Mouse (Mus musculus) ES-Bruce4 (cell line): Measurements from ENCODE around the gene Chst10. TPM values are rescaled to one million over a fixed set of nuclear protein-coding genes. Genes with fewer than 3 reads are reported as not detected.

ENCODE experiments used
- H3K27ac ChIP-seq: 2 replicates; pipeline ENCODE4 v1.5.1; 2012; ENCODE audit warnings: low read length, inconsistent platforms; ENCODE audit not compliant: insufficient read depth
- H3K27me3 ChIP-seq: 2 replicates; pipeline ENCODE4 v1.6.1; 2012; ENCODE audit warnings: mild to moderate bottlenecking, low read length, inconsistent platforms; ENCODE audit not compliant: control insufficient read depth, poor library complexity, insufficient read depth, severe bottlenecking
- H3K36me3 ChIP-seq: 2 replicates; pipeline ENCODE4 v1.6.1; 2012; ENCODE audit warnings: inconsistent platforms, mild to moderate bottlenecking, low read length, moderate library complexity; ENCODE audit not compliant: control insufficient read depth, poor library complexity, insufficient read depth, severe bottlenecking
- H3K4me1 ChIP-seq: one replicate; pipeline ENCODE4 v1.8.1; 2011; ENCODE audit warnings: low read length; ENCODE audit not compliant: control insufficient read depth, insufficient read depth
- H3K4me3 ChIP-seq: 2 replicates; pipeline ENCODE4 v1.5.1; 2011; ENCODE audit warnings: low read depth, mild to moderate bottlenecking, low read length
- H3K9ac ChIP-seq: 2 replicates; pipeline ENCODE4 v1.6.1; 2012; ENCODE audit warnings: low read depth, mild to moderate bottlenecking, inconsistent platforms; ENCODE audit not compliant: poor library complexity, severe bottlenecking
- H3K9me3 ChIP-seq: replicated peaks from 2 replicates; pipeline ENCODE4 v1.6.1; 2012; ENCODE audit warnings: mild to moderate bottlenecking, low read length, inconsistent platforms; ENCODE audit not compliant: control insufficient read depth, poor library complexity, insufficient read depth, severe bottlenecking
- CTCF ChIP-seq: IDR thresholded peaks from one replicate; pipeline ENCODE4 v1.8.1; 2011; ENCODE audit warnings: low read depth, low read length
- EP300 ChIP-seq: IDR thresholded peaks from 2 replicates; pipeline ENCODE4 v1.6.1; 2011; ENCODE audit warnings: low read depth, low read length; ENCODE audit not compliant: insufficient read depth
- POLR2A ChIP-seq: IDR thresholded peaks from one replicate; pipeline ENCODE4 v1.8.1; 2011; ENCODE audit warnings: low read length; ENCODE audit not compliant: insufficient read depth
- polyA plus RNA-seq: library from polyadenylated mRNA; stranded (reverse); fragments of >200 nt; gene quantifications from 2 replicates; pipeline ENCODE4 v1.2.4, GENCODE M21; 2011; ENCODE audit warnings: low read depth; ENCODE audit not compliant: missing spikeins, insufficient read depth, insufficient read length

Chst10 gene
- polyA plus RNA-seq, 1 experiment, result 8.5 TPM

- no peak overlapping the region for H3K27ac ChIP-seq
- H3K36me3 ChIP-seq, result no peaks in the 10 kb centered on the region
- H3K9me3 ChIP-seq, result no peaks in the 10 kb centered on the region
- no peak overlapping the region for H3K9ac ChIP-seq
- no peak for TF ChIP-seq POLR2A
- peak; percentile 78 for TF ChIP-seq CTCF
- no peaks in the 10 kb centered on the region for H3K4me1 ChIP-seq
- H3K27me3 ChIP-seq, result no peaks in the 10 kb centered on the region
- H3K4me3 ChIP-seq, result no peak overlapping the region
These were observed 35.7 kb downstream of the Chst10 start for GRCm38 (mm10) chr1:38862213-38862612.

GRCm38 (mm10) chr1:38860867-38861524 is 37.0 kb downstream of the Chst10 start:
- no peak for TF ChIP-seq CTCF
- no peak for TF ChIP-seq EP300
- TF ChIP-seq POLR2A, result no peak

GRCm38 (mm10) chr1:38860207-38860606 is 37.8 kb downstream of the Chst10 start:
- Histone ChIP-seq H3K36me3 (no peaks in the 10 kb centered on the region), H3K9me3 (no peaks in the 10 kb centered on the region), H3K27me3 (no peaks in the 10 kb centered on the region), H3K9ac (no peak overlapping the region), H3K4me3 (no peak overlapping the region), H3K27ac (no peak overlapping the region), H3K4me1 (no peaks in the 10 kb centered on the region)
- TF ChIP-seq CTCF (no peak), POLR2A (no peak), EP300 (no peak)

More at GRCm38 (mm10) chr1:38860867-38861524, 37.0 kb downstream of the Chst10 start:
- no peak overlapping the region for H3K9ac ChIP-seq
- H3K4me3 ChIP-seq, result no peak overlapping the region
- no peaks in the 10 kb centered on the region for H3K36me3 ChIP-seq
- H3K27me3 ChIP-seq, result no peaks in the 10 kb centered on the region
- H3K27ac ChIP-seq, result no peak overlapping the region
- no peaks in the 10 kb centered on the region for H3K4me1 ChIP-seq
- no peaks in the 10 kb centered on the region for H3K9me3 ChIP-seq

GRCm38 (mm10) chr1:38856196-38856595 is 41.8 kb downstream of the Chst10 start:
- Histone ChIP-seq H3K36me3 (no peaks in the 10 kb centered on the region), H3K4me1 (no peaks in the 10 kb centered on the region), H3K9ac (no peak overlapping the region), H3K27me3 (no peaks in the 10 kb centered on the region), H3K9me3 (no peaks in the 10 kb centered on the region), H3K27ac (no peak overlapping the region), H3K4me3 (no peak overlapping the region)
- peak; percentile 91 for TF ChIP-seq CTCF
- no peak for TF ChIP-seq POLR2A

DNA sequence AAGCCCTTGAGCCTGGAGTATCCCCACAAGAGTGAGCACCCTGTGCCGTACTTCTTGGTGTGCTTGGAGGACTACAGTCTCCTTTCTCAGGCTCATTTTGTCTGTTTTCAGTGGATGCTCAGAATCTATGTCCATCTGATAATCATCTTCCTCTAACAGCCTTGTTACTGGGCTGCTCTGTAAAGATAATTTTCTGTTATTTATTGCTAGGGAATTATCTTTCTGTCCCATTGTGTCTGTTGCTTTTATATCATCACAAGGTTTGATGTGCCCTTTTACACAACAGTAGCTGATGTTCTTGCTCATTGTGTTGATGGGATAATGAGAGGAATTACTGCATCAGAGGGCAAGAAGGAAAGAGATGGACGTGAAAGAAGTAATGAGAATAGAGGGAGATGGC is 45.7 kb downstream of the Chst10 start:
- Histone ChIP-seq H3K36me3 (no peaks in the 10 kb centered on the region), H3K4me3 (no peak overlapping the region), H3K27me3 (no peaks in the 10 kb centered on the region), H3K9ac (no peak overlapping the region), H3K27ac (no peak overlapping the region), H3K4me1 (no peaks in the 10 kb centered on the region), H3K9me3 (no peaks in the 10 kb centered on the region)
- TF ChIP-seq EP300 (no peak), CTCF (no peak), POLR2A (no peak)

DNA sequence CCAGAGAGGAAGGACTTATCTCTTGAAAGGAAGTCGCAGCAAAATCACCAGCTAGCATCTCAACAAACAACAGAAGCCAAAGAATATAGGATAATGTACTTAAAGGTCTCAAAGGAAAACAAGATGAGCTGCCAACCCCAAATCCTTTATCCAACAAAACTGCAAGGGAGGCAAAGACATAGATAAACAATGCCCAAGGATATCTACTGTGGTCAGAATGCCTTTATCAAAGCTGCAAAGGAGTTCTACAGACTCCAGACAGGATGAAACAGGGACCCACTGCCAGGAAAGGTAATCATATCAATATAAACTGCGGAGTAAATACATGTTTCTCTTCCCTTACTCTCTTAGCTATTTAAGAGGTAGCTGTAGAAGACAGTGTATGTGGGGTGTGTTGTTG is 47.3 kb downstream of the Chst10 start:
- Histone ChIP-seq H3K9me3 (no peaks in the 10 kb centered on the region), H3K36me3 (no peaks in the 10 kb centered on the region), H3K9ac (no peak overlapping the region), H3K4me3 (no peak overlapping the region), H3K27me3 (no peaks in the 10 kb centered on the region), H3K4me1 (no peaks in the 10 kb centered on the region), H3K27ac (no peak overlapping the region)
- no peak for TF ChIP-seq CTCF
- no peak for TF ChIP-seq EP300
- TF ChIP-seq POLR2A, result no peak
